Mouse (Mus musculus): ENCODE measurements around the gene Adra2c. TPM values are rescaled to one million over a fixed set of nuclear protein-coding genes. Genes with fewer than 3 reads are reported as not detected.

Gene Adra2c
- polyA plus RNA-seq, 1 experiment from 2014 or later: 0.05 TPM

DNA sequence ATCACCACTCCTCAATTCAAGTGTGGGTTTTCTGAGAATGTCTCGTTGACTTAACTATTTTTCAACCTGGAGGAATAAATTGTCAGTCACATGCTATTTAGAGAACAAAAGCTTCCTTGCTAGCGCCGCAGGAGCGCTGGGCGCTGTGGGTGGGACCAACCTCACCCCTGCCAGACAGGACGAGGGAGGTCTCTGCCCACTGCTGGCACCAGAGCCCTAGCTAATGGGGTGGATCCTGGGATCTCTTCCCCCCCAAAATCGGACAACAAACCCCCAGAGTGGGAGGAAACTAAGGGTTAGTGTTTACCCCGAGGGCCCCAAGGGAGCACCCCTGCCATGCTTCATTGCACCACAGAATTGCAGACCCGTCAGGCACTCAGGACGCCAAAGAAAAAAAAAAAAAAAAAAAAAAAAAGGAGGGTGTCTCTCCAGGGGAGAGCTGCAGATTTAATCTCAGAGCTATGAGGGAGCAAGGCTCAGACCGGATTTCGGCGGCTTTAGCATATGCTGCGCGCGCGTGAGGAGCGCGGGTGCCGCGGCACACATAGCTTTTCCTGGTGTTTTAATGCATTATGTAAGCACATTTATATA is 35.2 kb downstream of the Adra2c start:
- WGBS: under 1% methylated on average over 21 of the region's 21 CpGs
- no peak for ATAC-seq
- H3K9ac ChIP-seq: no peak overlapping the region
- H3K9me3 ChIP-seq: no peaks in the 10 kb centered on the region
- no peak overlapping the region for H3K27ac ChIP-seq
- H3K36me3 ChIP-seq: no peaks in the 10 kb centered on the region
- H3K4me1 ChIP-seq (replicated peaks): no peaks in the 10 kb centered on the region
- peak overlapping the region; percentile 42 for H3K4me2 ChIP-seq (replicated peaks)
- H3K27me3 ChIP-seq (replicated peaks): peaks cover 35% of the 10 kb centered on the region
- no peak overlapping the region for H3K4me3 ChIP-seq (replicated peaks)

DNA sequence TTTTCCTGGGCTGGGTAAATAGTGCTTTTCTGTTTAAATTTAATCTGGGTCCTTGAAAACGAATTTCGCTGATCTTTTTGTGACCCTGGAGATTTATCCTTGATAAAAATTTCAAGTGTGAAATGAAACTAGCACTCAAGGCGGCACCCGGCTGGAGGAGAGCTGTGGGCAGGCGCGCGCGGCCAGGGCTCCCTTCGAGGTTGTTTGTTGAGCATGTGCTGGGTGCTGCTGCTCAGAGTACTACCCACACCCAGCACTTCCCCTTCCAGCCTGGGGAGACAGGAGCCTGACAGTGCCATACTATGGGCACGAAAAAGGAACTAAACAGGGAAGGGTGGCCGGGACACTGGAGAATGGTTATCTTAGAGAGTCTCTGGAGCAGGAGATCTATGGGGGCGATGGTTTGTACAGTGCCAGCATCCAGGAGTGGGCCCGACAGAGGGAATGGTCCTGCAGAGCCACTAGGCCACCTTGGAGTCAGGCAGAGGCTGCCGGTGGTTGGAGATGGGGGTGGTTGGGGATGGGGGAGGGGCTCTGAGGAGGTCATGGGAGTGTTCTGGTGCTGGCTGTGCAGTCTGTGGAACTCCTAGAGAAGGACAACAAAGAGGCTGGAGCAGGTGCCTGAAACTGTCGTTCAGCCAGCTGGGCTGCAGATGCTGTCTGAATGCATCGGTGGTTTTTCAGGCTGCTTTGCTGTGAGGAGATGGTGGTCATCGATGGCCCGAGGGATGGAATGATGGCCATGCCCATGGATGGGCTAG is 35.9 kb downstream of the Adra2c start:
- Histone ChIP-seq H3K9ac (no peak overlapping the region), H3K36me3 (no peaks in the 10 kb centered on the region), H3K4me2 (replicated peaks) (peak overlapping the region; percentile 42), H3K9me3 (no peaks in the 10 kb centered on the region), H3K4me1 (replicated peaks) (no peaks in the 10 kb centered on the region), H3K4me3 (replicated peaks) (no peak overlapping the region), H3K27ac (no peak overlapping the region), H3K27me3 (replicated peaks) (peaks cover 35% of the 10 kb centered on the region)
- no peak for ATAC-seq
- WGBS: 19% methylated on average over 18 of the region's 18 CpGs

DNA sequence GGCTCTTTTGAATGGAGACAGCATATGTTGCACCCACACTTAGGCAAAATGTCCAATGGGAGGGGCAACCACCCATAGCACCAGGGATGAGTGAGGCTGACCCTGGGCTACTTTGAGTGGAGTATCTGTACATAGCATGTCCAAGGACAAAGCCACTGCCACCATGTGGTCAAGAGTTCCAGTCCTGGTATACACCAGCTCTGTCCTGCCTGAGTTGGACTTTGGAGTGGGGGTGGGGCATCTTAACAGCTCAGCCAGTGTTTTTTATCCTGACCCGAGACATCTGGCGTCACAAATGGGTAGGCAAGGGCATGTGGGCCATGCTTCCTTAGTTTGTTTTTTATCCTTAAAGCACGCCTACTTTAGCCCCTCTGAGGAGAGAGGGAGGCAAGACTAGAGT is 36.5 kb downstream of the Adra2c start:
- no peak overlapping the region for H3K27ac ChIP-seq

DNA sequence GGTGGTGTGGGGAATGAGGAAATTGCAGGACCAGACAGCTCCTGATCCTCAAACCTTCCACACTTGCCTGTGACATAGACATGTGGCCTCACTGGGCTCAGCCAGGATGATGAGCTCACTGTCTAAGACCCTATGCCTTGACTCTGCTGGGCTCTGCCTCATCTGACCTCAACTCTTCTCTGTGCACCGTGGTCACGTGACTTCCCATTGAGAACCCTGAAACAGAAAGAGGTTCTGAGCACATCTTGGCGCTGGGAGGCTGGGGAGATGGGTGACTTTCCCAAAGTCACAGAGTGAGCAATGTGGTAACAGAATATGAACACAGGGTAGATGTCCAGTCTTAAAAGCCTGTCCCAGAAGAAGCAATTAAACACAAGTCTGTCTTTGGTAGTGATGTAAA is 37.1 kb downstream of the Adra2c start:
- ATAC-seq: no peak
- no peak overlapping the region for H3K4me3 ChIP-seq (replicated peaks)
- no peaks in the 10 kb centered on the region for H3K9me3 ChIP-seq
- H3K36me3 ChIP-seq: no peaks in the 10 kb centered on the region
- no peak overlapping the region for H3K9ac ChIP-seq
- H3K27me3 ChIP-seq (replicated peaks): peaks cover 35% of the 10 kb centered on the region
- no peak overlapping the region for H3K4me2 ChIP-seq (replicated peaks)
- H3K27ac ChIP-seq: no peak overlapping the region
- no peaks in the 10 kb centered on the region for H3K4me1 ChIP-seq (replicated peaks)
- 78% methylated on average over 3 of the region's 3 CpGs for WGBS

More for the DNA sequence above, 36.5 kb downstream of the Adra2c start:
- no peak for ATAC-seq
- no peaks in the 10 kb centered on the region for H3K36me3 ChIP-seq
- peaks cover 35% of the 10 kb centered on the region for H3K27me3 ChIP-seq (replicated peaks)
- no peak overlapping the region for H3K4me3 ChIP-seq (replicated peaks)
- no peaks in the 10 kb centered on the region for H3K9me3 ChIP-seq
- H3K9ac ChIP-seq: no peak overlapping the region
- no peak overlapping the region for H3K4me2 ChIP-seq (replicated peaks)
- H3K4me1 ChIP-seq (replicated peaks): no peaks in the 10 kb centered on the region
- WGBS: 25% methylated on average over 3 of the region's 3 CpGs

DNA sequence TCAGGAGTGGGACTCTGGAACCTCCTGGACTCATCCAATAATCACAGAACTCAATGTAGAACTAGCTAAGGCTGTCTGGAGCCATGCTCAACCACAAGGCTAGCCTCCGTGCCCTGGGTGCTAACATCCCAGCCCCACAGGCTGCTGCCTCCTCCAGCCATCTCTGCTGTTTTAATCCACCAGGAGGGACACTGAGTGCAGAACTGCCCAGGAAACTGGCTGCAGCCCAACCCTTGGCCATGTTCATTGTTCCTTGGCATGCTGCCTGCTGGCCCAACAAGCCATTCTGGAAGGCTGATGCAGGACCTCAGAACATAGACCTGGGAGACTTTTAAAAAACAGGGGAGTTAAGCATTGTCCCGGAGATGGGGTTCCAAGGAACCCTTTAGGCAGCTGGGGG is 42.5 kb downstream of the Adra2c start:
- no peak overlapping the region for H3K27ac ChIP-seq

DNA sequence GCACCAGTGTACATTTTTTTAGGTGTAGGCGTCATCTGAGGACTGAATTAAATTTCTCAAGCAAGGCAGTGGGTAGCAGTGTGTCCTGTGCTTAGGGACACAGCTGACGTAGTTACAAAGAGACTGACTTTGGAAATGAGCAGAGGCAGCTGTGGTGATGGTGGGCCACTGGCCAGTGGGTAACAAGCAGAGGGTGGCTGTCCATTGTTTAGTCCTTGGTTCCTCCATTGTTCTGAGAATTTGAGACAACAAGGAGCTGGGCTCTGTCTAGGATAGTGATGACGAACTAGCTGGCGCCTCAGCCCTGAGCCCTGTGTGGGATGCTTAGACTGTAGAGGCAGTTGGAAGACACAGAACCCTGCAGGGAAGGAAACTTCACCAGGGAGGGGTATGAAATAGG is 52.7 kb downstream of the Adra2c start:
- ATAC-seq: no peak
- Histone ChIP-seq H3K4me3 (replicated peaks) (no peak overlapping the region), H3K9me3 (no peaks in the 10 kb centered on the region), H3K36me3 (no peaks in the 10 kb centered on the region), H3K4me2 (replicated peaks) (no peak overlapping the region), H3K27ac (no peak overlapping the region), H3K27me3 (replicated peaks) (0 out of 2 replicates have a peak, but pooled peaks cover 4% of the 10 kb centered on the region), H3K9ac (no peak overlapping the region), H3K4me1 (replicated peaks) (no peaks in the 10 kb centered on the region)
- 71% methylated on average over 4 of the region's 4 CpGs for WGBS

More for the DNA sequence above, 42.5 kb downstream of the Adra2c start:
- 78% methylated on average over 2 of the region's 2 CpGs for WGBS
- Histone ChIP-seq H3K9ac (no peak overlapping the region), H3K4me3 (replicated peaks) (no peak overlapping the region), H3K9me3 (no peaks in the 10 kb centered on the region), H3K27me3 (replicated peaks) (no peaks in the 10 kb centered on the region; the same call in 1 of the 2 replicates), H3K4me2 (replicated peaks) (no peak overlapping the region), H3K36me3 (no peaks in the 10 kb centered on the region), H3K4me1 (replicated peaks) (no peaks in the 10 kb centered on the region)
- ATAC-seq: no peak

Other genes starting within 250 kb of the Adra2c start
- 4.9 and 11.8 TPM in 2 replicates for gene Hgfac, start 236.8 kb upstream of the Adra2c start, polyA plus RNA-seq (2015; fragmentation: Nextera tagmentation; extraction: Ambion mirVana)
- 1.3 TPM in 2 replicates for gene Dok7, start 221.6 kb upstream of the Adra2c start, polyA plus RNA-seq (2015; fragmentation: Nextera tagmentation; extraction: Ambion mirVana)
- gene Lrpap1, start 172.6 kb upstream of the Adra2c start, polyA plus RNA-seq (2015; fragmentation: Nextera tagmentation; extraction: Ambion mirVana): 90.3 and 94.7 TPM in 2 replicates
- 0.09 and 0.18 TPM in 2 replicates for gene Hmx1, start 110.8 kb downstream of the Adra2c start, polyA plus RNA-seq (2015; fragmentation: Nextera tagmentation; extraction: Ambion mirVana)
- gene Cpz, start 247.4 kb downstream of the Adra2c start, polyA plus RNA-seq (2015; fragmentation: Nextera tagmentation; extraction: Ambion mirVana): 13.5 and 13.9 TPM in 2 replicates

Measured in intestine, embryonic 15.5 days (tissue).